Mouse (Mus musculus) CH12.LX (cell line): Measurements from ENCODE around the gene Myrip. TPM values are rescaled to one million over a fixed set of nuclear protein-coding genes. Genes with fewer than 3 reads are reported as not detected.

Experiments
- DNase-seq: peaks from one replicate; pipeline ENCODE4 v3.0.0-alpha.2; 2013; ENCODE audit errors: extremely low read depth
- H3K27ac ChIP-seq: 2 replicates; pipeline ENCODE4 v1.5.1; 2012; ENCODE audit warnings: low read depth, mild to moderate bottlenecking, control low read depth, moderate library complexity; ENCODE audit not compliant: insufficient read depth
- H3K27me3 ChIP-seq: replicated peaks from 2 replicates; pipeline ENCODE3; 2012; ENCODE audit warnings: inconsistent platforms
- H3K36me3 ChIP-seq, 2 experiments: replicated peaks in 1 of 2; 2 replicates each; pipeline versions ENCODE3 to v1.6.1; 2012; ENCODE audit warnings: inconsistent platforms in 1 of 2, low read length in 1 of 2, mild to moderate bottlenecking in 1 of 2, mixed read lengths in 1 of 2, moderate library complexity in 1 of 2; ENCODE audit not compliant: control insufficient read depth in 1 of 2, insufficient read depth in 1 of 2
- H3K4me1 ChIP-seq, 2 experiments: 2 replicates each; pipeline ENCODE4 v1.6.1; 2012; ENCODE audit warnings: inconsistent platforms in 1 of 2, moderate library complexity in 1 of 2; ENCODE audit not compliant: insufficient read depth in 2 of 2, control insufficient read depth in 1 of 2
- H3K4me2 ChIP-seq: 2 replicates; pipeline ENCODE4 v1.6.1; 2012; ENCODE audit warnings: low read depth, mild to moderate bottlenecking, control low read depth; ENCODE audit not compliant: poor library complexity, insufficient read depth, severe bottlenecking
- H3K4me3 ChIP-seq, 3 experiments: fragments of 150-350 bp in 1 of 3; sonication (generic) in 1 of 3; replicated peaks in 1 of 3; 2 replicates each; pipeline versions ENCODE3 to v1.5.1; 2011 to 2012; ENCODE audit warnings: low read depth in 2 of 3, low read length in 2 of 3, mild to moderate bottlenecking in 2 of 3, moderate library complexity in 2 of 3, control low read depth in 1 of 3, improper control_type of control experiment in 1 of 3, inconsistent platforms in 1 of 3, mixed read lengths in 1 of 3; ENCODE audit not compliant: poor library complexity in 1 of 3
- H3K79me2 ChIP-seq: replicated peaks from 2 replicates; pipeline ENCODE4 v1.6.1; 2012; ENCODE audit warnings: mild to moderate bottlenecking, moderate library complexity; ENCODE audit not compliant: control insufficient read depth, poor library complexity, insufficient read depth, severe bottlenecking; ENCODE audit errors: extremely low read depth
- H3K9ac ChIP-seq: 2 replicates; pipeline ENCODE4 v1.6.1; 2012; ENCODE audit warnings: low read depth, mild to moderate bottlenecking, control low read depth, moderate library complexity; ENCODE audit not compliant: insufficient read depth
- H3K9me3 ChIP-seq: replicated peaks from 2 replicates; pipeline ENCODE3; 2012; ENCODE audit warnings: low read length, inconsistent platforms, mixed read lengths
- BHLHE40 ChIP-seq: IDR thresholded peaks from 2 replicates; pipeline ENCODE4 v1.6.1; 2011; ENCODE audit warnings: mild to moderate bottlenecking, low read depth, low read length, improper control_type of control experiment
- CHD1 ChIP-seq: IDR thresholded peaks from 2 replicates; pipeline ENCODE4 v1.6.1; 2012; ENCODE audit warnings: low read depth, low read length, improper control_type of control experiment, inconsistent platforms
- CHD2 ChIP-seq: IDR thresholded peaks from 2 replicates; pipeline ENCODE4 v1.6.1; 2011; ENCODE audit warnings: low read length, improper control_type of control experiment
- CTCF ChIP-seq, 2 experiments: IDR thresholded peaks in 1 of 2; conservative IDR thresholded peaks in 1 of 2; 2 replicates each; pipeline ENCODE4 v1.5.1; 2011 to 2012; ENCODE audit warnings: low read depth in 2 of 2, low read length in 2 of 2, improper control_type of control experiment in 1 of 2, inconsistent platforms in 1 of 2, mild to moderate bottlenecking in 1 of 2, moderate library complexity in 1 of 2
- E2F4 ChIP-seq: IDR thresholded peaks from 2 replicates; pipeline ENCODE4 v1.6.1; 2011; ENCODE audit warnings: low read depth, low read length, improper control_type of control experiment; ENCODE audit not compliant: insufficient replicate concordance
- ELF1 ChIP-seq: IDR thresholded peaks from 2 replicates; pipeline ENCODE4 v1.6.1; 2014; ENCODE audit warnings: low read depth, mild to moderate bottlenecking, inconsistent platforms, low read length, improper control_type of control experiment
- ETS1 ChIP-seq: conservative IDR thresholded peaks from 2 replicates; pipeline ENCODE4 v1.6.1; 2012; ENCODE audit warnings: low read depth, mild to moderate bottlenecking, inconsistent platforms, low read length, improper control_type of control experiment, moderate library complexity
- HCFC1 ChIP-seq: IDR thresholded peaks from 2 replicates; pipeline ENCODE4 v1.6.1; 2012; ENCODE audit warnings: low read depth, mild to moderate bottlenecking, inconsistent platforms, low read length, improper control_type of control experiment
- JUN ChIP-seq: IDR thresholded peaks from 2 replicates; pipeline ENCODE4 v1.6.1; 2011; ENCODE audit warnings: low read depth, mild to moderate bottlenecking, low read length, improper control_type of control experiment, moderate library complexity; ENCODE audit not compliant: insufficient read depth
- JUND ChIP-seq: conservative IDR thresholded peaks from 2 replicates; pipeline ENCODE4 v1.6.1; 2011; ENCODE audit warnings: low read depth, low read length, improper control_type of control experiment
- MAFK ChIP-seq: IDR thresholded peaks from 2 replicates; pipeline ENCODE4 v1.6.1; 2011; ENCODE audit warnings: low read length, improper control_type of control experiment; ENCODE audit not compliant: insufficient replicate concordance
- MAX ChIP-seq: IDR thresholded peaks from 2 replicates; pipeline ENCODE4 v1.6.1; 2011; ENCODE audit warnings: low read length, improper control_type of control experiment
- MAZ ChIP-seq: IDR thresholded peaks from 2 replicates; pipeline ENCODE4 v1.6.1; 2012; ENCODE audit warnings: low read depth, mild to moderate bottlenecking, inconsistent platforms, low read length, improper control_type of control experiment, moderate library complexity
- MEF2A ChIP-seq: IDR thresholded peaks from 2 replicates; pipeline ENCODE4 v1.6.1; 2014; ENCODE audit warnings: low read depth, mild to moderate bottlenecking, inconsistent platforms, low read length, improper control_type of control experiment, borderline replicate concordance
- MXI1 ChIP-seq: IDR thresholded peaks from 2 replicates; pipeline ENCODE4 v1.6.1; 2011; ENCODE audit warnings: mild to moderate bottlenecking, low read depth, low read length, improper control_type of control experiment
- NELFE ChIP-seq: IDR thresholded peaks from 2 replicates; pipeline ENCODE4 v1.6.1; 2011; ENCODE audit warnings: low read depth, low read length, improper control_type of control experiment
- NRF1 ChIP-seq: IDR thresholded peaks from 2 replicates; pipeline ENCODE4 v1.6.1; 2014; ENCODE audit warnings: low read depth, mild to moderate bottlenecking, inconsistent platforms, low read length, improper control_type of control experiment, moderate library complexity
- POLR2A ChIP-seq: IDR thresholded peaks from 2 replicates; pipeline ENCODE4 v1.6.1; 2011; ENCODE audit warnings: low read depth, mild to moderate bottlenecking, improper control_type of control experiment, low read length
- POLR2AphosphoS2 ChIP-seq: IDR thresholded peaks from 2 replicates; pipeline ENCODE4 v1.6.1; 2011; ENCODE audit warnings: low read depth, low read length, improper control_type of control experiment
- TBP ChIP-seq: conservative IDR thresholded peaks from 2 replicates; pipeline ENCODE4 v1.6.1; 2011; ENCODE audit warnings: low read depth, low read length, improper control_type of control experiment
- UBTF ChIP-seq: IDR thresholded peaks from 2 replicates; pipeline ENCODE4 v1.6.1; 2012; ENCODE audit warnings: low read depth, mild to moderate bottlenecking, inconsistent platforms, low read length, improper control_type of control experiment, moderate library complexity
- USF2 ChIP-seq: conservative IDR thresholded peaks from 2 replicates; pipeline ENCODE4 v1.6.1; 2011; ENCODE audit warnings: low read depth, low read length, improper control_type of control experiment
- ZC3H11A ChIP-seq: IDR thresholded peaks from 2 replicates; pipeline ENCODE4 v1.6.1; 2012; ENCODE audit warnings: low read depth, mild to moderate bottlenecking, inconsistent platforms, low read length, improper control_type of control experiment
- ZMIZ1 ChIP-seq: IDR thresholded peaks from 2 replicates; pipeline ENCODE4 v1.6.1; 2012; ENCODE audit warnings: low read depth, mild to moderate bottlenecking, inconsistent platforms, low read length, improper control_type of control experiment
- ZNF384 ChIP-seq: IDR thresholded peaks from 2 replicates; pipeline ENCODE4 v1.6.1; 2012; ENCODE audit warnings: low read depth, low read length, improper control_type of control experiment, inconsistent platforms
- dilution Hi-C: fragments of 300-500 bp; cut with MboI; formaldehyde crosslinking; loops from 2 replicates; pipeline ENCODE4 v1.14.3; 2020; ENCODE audit warnings: low sequenced_read_pairs; ENCODE audit not compliant: extremely low pct_unique_long_range_greater_than_20kb, extremely low pct_ligation_motif_present
- in situ Hi-C: fragments of 300-500 bp; cut with MboI; formaldehyde crosslinking; loops from 3 replicates; pipeline ENCODE4 v1.14.3; 2019; ENCODE audit warnings: low sequenced_read_pairs, low pct_ligation_motif_present, low pct_unique_long_range_greater_than_20kb, mixed read lengths
- polyA plus RNA-seq: library from polyadenylated mRNA; unstranded; fragments of >175 nt; gene quantifications from 2 replicates; pipeline ENCODE4 v1.2.1, GENCODE M21; 2012; ENCODE audit warnings: low read depth; ENCODE audit not compliant: insufficient read length
- total RNA-seq, 2 experiments: library from RNA; depleted of rRNA; stranded (reverse); fragments of 300-350 nt in 1 of 2; fragments of >200 nt in 1 of 2; gene quantifications; 2 replicates each; pipeline ENCODE4 v1.2.3; 2012 to 2014

Gene Myrip
- total and polyA plus RNA-seq, 3 experiments: not detected

GRCm38 (mm10) chr9:120282461-120283047 lies 18.8 kb upstream of the Myrip start:
- no peaks in the 10 kb centered on the region for H3K4me1 ChIP-seq
- no peaks in the 10 kb centered on the region for H3K27me3 ChIP-seq
- no peaks in the 10 kb centered on the region for H3K36me3 ChIP-seq
- no peak overlapping the region for H3K9ac ChIP-seq
- H3K27ac ChIP-seq: no peak overlapping the region
- in situ Hi-C loops (no loop called here), dilution Hi-C loops (no loop called here)
- H3K4me3 ChIP-seq: no peak overlapping the region
- H3K79me2 ChIP-seq: no peaks in the 10 kb centered on the region
- no peak overlapping the region for H3K4me2 ChIP-seq
- no peak for TF ChIP-seq ETS1
- no peak for TF ChIP-seq ZC3H11A
- no peak for TF ChIP-seq HCFC1
- TF ChIP-seq TBP: no peak
- no peak for TF ChIP-seq ZMIZ1
- TF ChIP-seq UBTF: no peak
- no peak for TF ChIP-seq POLR2AphosphoS2
- no peak for TF ChIP-seq MXI1
- no peak for TF ChIP-seq ELF1
- no peak for TF ChIP-seq CTCF (conservative IDR thresholded peaks at IDR 0.05 in 1 of 2, IDR thresholded peaks at IDR 0.05 in 1 of 2; ENCODE audit: low read depth in 2 of 2, low read length in 2 of 2)
- TF ChIP-seq JUN: no peak
- TF ChIP-seq MAZ: no peak
- no peak for TF ChIP-seq JUND
- TF ChIP-seq CHD2: no peak
- TF ChIP-seq MEF2A: no peak
- TF ChIP-seq POLR2A: no peak
- TF ChIP-seq NELFE: no peak
- no peak for TF ChIP-seq E2F4
- no peak for TF ChIP-seq MAX
- TF ChIP-seq BHLHE40: no peak
- no peak for DNase-seq
- H3K9me3 ChIP-seq: no peaks in the 10 kb centered on the region

DNA sequence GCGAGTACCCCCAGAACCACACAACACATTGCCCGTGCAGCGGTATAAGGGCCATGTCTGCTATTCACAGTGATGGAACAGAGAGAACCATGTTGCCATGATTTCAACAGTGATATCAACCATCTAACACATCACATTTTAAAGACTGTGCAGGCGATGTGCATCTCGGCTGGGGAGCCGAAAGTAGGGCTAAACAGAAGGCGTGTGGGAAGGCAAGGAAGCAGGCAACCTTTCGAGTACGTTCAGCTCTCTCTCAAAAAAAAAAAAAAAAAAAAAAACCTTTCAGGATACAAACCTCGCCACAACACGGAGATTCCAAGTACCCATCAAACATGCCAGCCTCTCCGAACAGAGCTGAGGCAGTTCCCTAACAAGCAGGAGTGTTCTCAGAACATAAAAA lies 17.8 kb upstream of the Myrip start:
- dilution Hi-C loops: no loop called here

More for the DNA sequence above, 17.8 kb upstream of the Myrip start:
- H3K4me3 ChIP-seq: no peak overlapping the region
- no peak overlapping the region for H3K27ac ChIP-seq
- no peak for DNase-seq
- no peak overlapping the region for H3K9ac ChIP-seq
- TF ChIP-seq ZNF384 (no peak), JUN (no peak), TBP (no peak), MAZ (no peak), MAFK (no peak), USF2 (no peak), JUND (no peak), NRF1 (no peak), CHD1 (no peak)
- TF ChIP-seq, all 38 proteins: peak for 0
- H3K27me3 ChIP-seq: no peaks in the 10 kb centered on the region
- no peaks in the 10 kb centered on the region for H3K79me2 ChIP-seq
- H3K36me3 ChIP-seq: no peaks in the 10 kb centered on the region
- no peaks in the 10 kb centered on the region for H3K9me3 ChIP-seq
- H3K4me2 ChIP-seq: no peak overlapping the region
- in situ Hi-C loops: no loop called here
- no peaks in the 10 kb centered on the region for H3K4me1 ChIP-seq
